Mouse (Mus musculus): ENCODE results near the gene Actl6a. TPM values are rescaled to one million over a fixed set of nuclear protein-coding genes. Genes with fewer than 3 reads are reported as not detected.
"Not testable (repeated sequence)": the region's sequence is repeated elsewhere in the genome, so short reads cannot be mapped to it uniquely, and the experiment has no call there.

The Actl6a gene
- polyA plus RNA-seq, 1 experiment from 2014 or later = 235 TPM

GRCm38 (mm10) chr3:32704021-32704420, 2.1 kb upstream of the Actl6a start:
- ATAC-seq (ENCODE audit: low FRiP score); H3K27ac ChIP-seq (ENCODE audit: low read depth, low read length); DNase-seq (ENCODE audit: low spot score); H3K4me1 ChIP-seq (replicated peaks; ENCODE audit: control insufficient read depth, insufficient read depth, low read length); H3K36me3 ChIP-seq (ENCODE audit: control insufficient read depth, insufficient read depth, low read length); H3K9ac ChIP-seq (ENCODE audit: low read depth, low read length); H3K9me3 ChIP-seq (ENCODE audit: control insufficient read depth, low read length); H3K4me3 ChIP-seq (ENCODE audit: low read depth, low read length); H3K27me3 ChIP-seq (ENCODE audit: control insufficient read depth, insufficient read depth, low read length); H3K4me2 ChIP-seq (replicated peaks; ENCODE audit: low read depth, low read length): not testable (repeated sequence)
- 93% methylated on average over 6 of the region's 6 CpGs for WGBS

GRCm38 (mm10) chr3:32704632-32705031, 1.5 kb upstream of the Actl6a start:
- 91% methylated on average over 10 of the region's 10 CpGs for WGBS
- H3K27me3 ChIP-seq (ENCODE audit: control insufficient read depth, insufficient read depth, low read length); ATAC-seq (ENCODE audit: low FRiP score); H3K4me3 ChIP-seq (ENCODE audit: low read depth, low read length); H3K36me3 ChIP-seq (ENCODE audit: control insufficient read depth, insufficient read depth, low read length); H3K4me1 ChIP-seq (replicated peaks; ENCODE audit: control insufficient read depth, insufficient read depth, low read length); H3K9me3 ChIP-seq (ENCODE audit: control insufficient read depth, low read length); H3K9ac ChIP-seq (ENCODE audit: low read depth, low read length); H3K27ac ChIP-seq (ENCODE audit: low read depth, low read length); DNase-seq (ENCODE audit: low spot score); H3K4me2 ChIP-seq (replicated peaks; ENCODE audit: low read depth, low read length): not testable (repeated sequence)

- H3K9me3 ChIP-seq (ENCODE audit: control insufficient read depth, low read length) = no peaks in the 10 kb centered on the region
- ATAC-seq (ENCODE audit: low FRiP score) = no peak
- H3K4me3 ChIP-seq (ENCODE audit: low read depth, low read length) = peak overlapping the region; percentile 97
- DNase-seq (ENCODE audit: low spot score) = no peak
- H3K9ac ChIP-seq (ENCODE audit: low read depth, low read length) = 0 out of 2 replicates have a peak overlapping the region, but pooled peaks have one; percentile 15
- H3K4me2 ChIP-seq (replicated peaks; ENCODE audit: low read depth, low read length) = peak overlapping the region; percentile 33
- no peaks in the 10 kb centered on the region for H3K36me3 ChIP-seq (ENCODE audit: control insufficient read depth, insufficient read depth, low read length)
- no peaks in the 10 kb centered on the region for H3K27me3 ChIP-seq (ENCODE audit: control insufficient read depth, insufficient read depth, low read length)
- WGBS = 4% methylated on average over 4 of the region's 4 CpGs
- H3K27ac ChIP-seq (ENCODE audit: low read depth, low read length) = no peak overlapping the region
- H3K4me1 ChIP-seq (replicated peaks; ENCODE audit: control insufficient read depth, insufficient read depth, low read length) = no peaks in the 10 kb centered on the region
Measured at GRCm38 (mm10) chr3:32708052-32708367, 1.9 kb downstream of the Actl6a start.

GRCm38 (mm10) chr3:32708368-32709231, 2.5 kb downstream of the Actl6a start:
- under 1% methylated on average over 79 of the region's 90 CpGs for WGBS
- Histone ChIP-seq H3K4me2 (replicated peaks; ENCODE audit: low read depth, low read length) (peak overlapping the region; percentile 65), H3K9me3 (ENCODE audit: control insufficient read depth, low read length) (no peaks in the 10 kb centered on the region), H3K4me1 (replicated peaks; ENCODE audit: control insufficient read depth, insufficient read depth, low read length) (no peaks in the 10 kb centered on the region), H3K9ac (ENCODE audit: low read depth, low read length) (peak overlapping the region; percentile 92), H3K27me3 (ENCODE audit: control insufficient read depth, insufficient read depth, low read length) (no peaks in the 10 kb centered on the region), H3K27ac (ENCODE audit: low read depth, low read length) (peak overlapping the region; percentile 89), H3K36me3 (ENCODE audit: control insufficient read depth, insufficient read depth, low read length) (no peaks in the 10 kb centered on the region), H3K4me3 (ENCODE audit: low read depth, low read length) (peak overlapping the region; percentile 97)
- DNase-seq (ENCODE audit: low spot score) (peak; percentile 97), ATAC-seq (ENCODE audit: low FRiP score) (peak; percentile 100)

- H3K27ac ChIP-seq (ENCODE audit: low read depth, low read length) = peak overlapping the region; percentile 89; the same call in 1 of the 2 replicates
- 9% methylated on average over 9 of the region's 9 CpGs for WGBS
- no peaks in the 10 kb centered on the region for H3K36me3 ChIP-seq (ENCODE audit: control insufficient read depth, insufficient read depth, low read length)
Measured at GRCm38 (mm10) chr3:32709388-32709787, 3.3 kb downstream of the Actl6a start.

GRCm38 (mm10) chr3:32713711-32714110, 7.6 kb downstream of the Actl6a start:
- H3K9me3 ChIP-seq (ENCODE audit: control insufficient read depth, low read length) = no peaks in the 10 kb centered on the region
- DNase-seq (ENCODE audit: low spot score) = no peak
- H3K27me3 ChIP-seq (ENCODE audit: control insufficient read depth, insufficient read depth, low read length) = no peaks in the 10 kb centered on the region
- H3K36me3 ChIP-seq (ENCODE audit: control insufficient read depth, insufficient read depth, low read length) = peaks cover 8% of the 10 kb centered on the region
- no peak overlapping the region for H3K27ac ChIP-seq (ENCODE audit: low read depth, low read length)
- H3K4me2 ChIP-seq (replicated peaks; ENCODE audit: low read depth, low read length) = no peak overlapping the region
- no peak for ATAC-seq (ENCODE audit: low FRiP score)
- no peaks in the 10 kb centered on the region for H3K4me1 ChIP-seq (replicated peaks; ENCODE audit: control insufficient read depth, insufficient read depth, low read length)
- no peak overlapping the region for H3K4me3 ChIP-seq (ENCODE audit: low read depth, low read length)
- 95% methylated on average over 3 of the region's 3 CpGs for WGBS
- no peak overlapping the region for H3K9ac ChIP-seq (ENCODE audit: low read depth, low read length)

More at GRCm38 (mm10) chr3:32709388-32709787, 3.3 kb downstream of the Actl6a start:
- Histone ChIP-seq H3K27me3 (ENCODE audit: control insufficient read depth, insufficient read depth, low read length) (no peaks in the 10 kb centered on the region), H3K4me2 (replicated peaks; ENCODE audit: low read depth, low read length) (peak overlapping the region; percentile 65), H3K4me1 (replicated peaks; ENCODE audit: control insufficient read depth, insufficient read depth, low read length) (no peaks in the 10 kb centered on the region), H3K4me3 (ENCODE audit: low read depth, low read length) (peak overlapping the region; percentile 97), H3K9me3 (ENCODE audit: control insufficient read depth, low read length) (no peaks in the 10 kb centered on the region), H3K9ac (ENCODE audit: low read depth, low read length) (peak overlapping the region; percentile 92)
- ATAC-seq (ENCODE audit: low FRiP score) (no peak), DNase-seq (ENCODE audit: low spot score) (no peak)

GRCm38 (mm10) chr3:32717403-32717802, 11.3 kb downstream of the Actl6a start:
- H3K4me3 ChIP-seq (ENCODE audit: low read depth, low read length); ATAC-seq (ENCODE audit: low FRiP score); DNase-seq (ENCODE audit: low spot score); H3K9me3 ChIP-seq (ENCODE audit: control insufficient read depth, low read length); H3K27ac ChIP-seq (ENCODE audit: low read depth, low read length); H3K27me3 ChIP-seq (ENCODE audit: control insufficient read depth, insufficient read depth, low read length); H3K4me2 ChIP-seq (replicated peaks; ENCODE audit: low read depth, low read length); H3K9ac ChIP-seq (ENCODE audit: low read depth, low read length); H3K4me1 ChIP-seq (replicated peaks; ENCODE audit: control insufficient read depth, insufficient read depth, low read length): not testable (repeated sequence)
- H3K36me3 ChIP-seq (ENCODE audit: control insufficient read depth, insufficient read depth, low read length) = peaks cover 13% of the 10 kb centered on the region
- WGBS = 95% methylated on average over 6 of the region's 6 CpGs

- DNase-seq (ENCODE audit: low spot score) (no peak), ATAC-seq (ENCODE audit: low FRiP score) (no peak)
- Histone ChIP-seq H3K36me3 (ENCODE audit: control insufficient read depth, insufficient read depth, low read length) (peaks cover 16% of the 10 kb centered on the region), H3K4me2 (replicated peaks; ENCODE audit: low read depth, low read length) (no peak overlapping the region), H3K4me1 (replicated peaks; ENCODE audit: control insufficient read depth, insufficient read depth, low read length) (no peaks in the 10 kb centered on the region), H3K9ac (ENCODE audit: low read depth, low read length) (no peak overlapping the region), H3K9me3 (ENCODE audit: control insufficient read depth, low read length) (no peaks in the 10 kb centered on the region), H3K4me3 (ENCODE audit: low read depth, low read length) (no peak overlapping the region), H3K27me3 (ENCODE audit: control insufficient read depth, insufficient read depth, low read length) (no peaks in the 10 kb centered on the region), H3K27ac (ENCODE audit: low read depth, low read length) (no peak overlapping the region)
- WGBS = 96% methylated on average over 5 of the region's 5 CpGs
Measured at GRCm38 (mm10) chr3:32718271-32718670, 12.2 kb downstream of the Actl6a start.

GRCm38 (mm10) chr3:32724191-32724590, 18.1 kb downstream of the Actl6a start:
- no peaks in the 10 kb centered on the region for H3K4me1 ChIP-seq (replicated peaks; ENCODE audit: control insufficient read depth, insufficient read depth, low read length)
- WGBS = 92% methylated on average over 7 of the region's 7 CpGs
- no peak for DNase-seq (ENCODE audit: low spot score)
- H3K9ac ChIP-seq (ENCODE audit: low read depth, low read length) = no peak overlapping the region
- H3K27ac ChIP-seq (ENCODE audit: low read depth, low read length) = no peak overlapping the region
- H3K27me3 ChIP-seq (ENCODE audit: control insufficient read depth, insufficient read depth, low read length) = no peaks in the 10 kb centered on the region
- H3K9me3 ChIP-seq (ENCODE audit: control insufficient read depth, low read length) = no peaks in the 10 kb centered on the region
- no peak for ATAC-seq (ENCODE audit: low FRiP score)
- peaks cover 24% of the 10 kb centered on the region for H3K36me3 ChIP-seq (ENCODE audit: control insufficient read depth, insufficient read depth, low read length)
- no peak overlapping the region for H3K4me3 ChIP-seq (ENCODE audit: low read depth, low read length)
- no peak overlapping the region for H3K4me2 ChIP-seq (replicated peaks; ENCODE audit: low read depth, low read length)

All from hindbrain, embryonic 11.5 days (tissue).